Mouse (Mus musculus) adipose tissue, adult 10 weeks (tissue): ENCODE results near the gene Tspan18. TPM values are rescaled to one million over a fixed set of nuclear protein-coding genes. Genes with fewer than 3 reads are reported as not detected.

ENCODE experiments used
- polyA plus RNA-seq: library from polyadenylated mRNA; stranded (reverse); fragments of 350-450 nt; fragmentation: Illumina TruSeq; extraction: RNeasy Lipid Tissue Mini Kit (QIAGEN cat#74804); gene quantifications from one replicate; pipeline ENCODE4 v1.2.3, GENCODE M21; 2014; ENCODE audit warnings: low read depth, low replicate concordance

Tspan18 gene
- polyA plus RNA-seq, result 11.7 TPM

GRCm38 (mm10) chr2:93333817-93334731 is at the start of gene Tspan18:
TSS of gene Tspan18 (minus strand) at chr2:93334505.

GRCm38 (mm10) chr2:93187323-93187996 is 146.8 kb downstream of the Tspan18 start, which contains the start of gene Trp53i11:
TSS of gene Trp53i11 (plus strand) at chr2:93187548.

Other genes starting within 250 kb of the Tspan18 start
- gene Trp53i11, start 147.0 kb downstream of the Tspan18 start, polyA plus RNA-seq, result 42.9 TPM
- gene Cd82, start 128.6 kb upstream of the Tspan18 start, polyA plus RNA-seq, result 126 TPM
- gene Gm10803, start 226.1 kb upstream of the Tspan18 start, polyA plus RNA-seq, result not detected